Mouse (Mus musculus): ENCODE measurements around the gene Stx2.
"Not testable (repeated sequence)": the region's sequence is repeated elsewhere in the genome, so short reads cannot be mapped to it uniquely, and the experiment has no call there.

The Stx2 gene

DNA sequence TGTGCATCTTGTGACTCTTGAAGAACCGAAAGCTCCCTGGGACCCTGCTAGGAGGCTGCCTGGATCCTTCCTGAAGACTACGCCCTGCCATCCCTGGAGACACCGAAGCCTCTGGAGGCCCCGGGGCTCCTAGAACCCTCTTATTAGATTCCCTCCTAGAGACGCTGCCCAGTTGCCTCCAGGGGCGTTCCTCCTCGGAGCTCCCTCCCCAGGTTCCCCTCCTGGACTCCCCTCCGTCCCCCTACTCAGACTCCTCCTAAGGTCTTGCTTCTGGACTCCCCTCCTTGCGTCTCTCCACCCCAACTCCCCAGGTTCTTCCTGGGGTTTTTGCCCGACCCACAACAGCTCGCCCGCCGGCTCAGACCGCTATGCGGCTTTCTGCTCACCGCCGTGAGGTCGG, 366 bp downstream of the Stx2 start:
- DNase-seq, result no peak

- DNase-seq, result no peak
Measured at GRCm38 (mm10) chr5:129007105-129007957, 1.0 kb downstream of the Stx2 start.

- no peak for DNase-seq
Measured at GRCm38 (mm10) chr5:129006031-129006788, 2.2 kb downstream of the Stx2 start.

DNA sequence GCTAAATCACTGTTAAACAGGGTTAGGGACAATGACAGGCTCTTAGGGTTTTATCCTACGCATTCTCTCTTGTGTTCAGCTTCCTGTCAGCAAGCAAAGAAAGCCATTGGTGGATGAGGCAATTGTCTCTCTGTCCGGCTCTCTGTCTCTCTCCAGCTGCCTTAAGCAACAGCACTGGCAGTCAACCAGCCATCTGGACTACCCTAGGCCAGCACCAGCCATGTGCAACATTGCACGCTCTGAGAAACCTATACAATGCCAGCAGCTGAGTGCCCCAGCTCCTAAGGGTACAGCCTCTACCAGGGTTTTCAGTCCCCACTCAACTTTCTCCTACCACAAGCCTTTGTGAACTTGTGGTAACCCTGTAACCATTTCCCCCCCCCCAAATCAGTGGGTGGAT, 3.0 kb downstream of the Stx2 start:
- no peak for DNase-seq

GRCm38 (mm10) chr5:129002571-129003011, 5.8 kb downstream of the Stx2 start:
- no peak for DNase-seq

GRCm38 (mm10) chr5:129000706-129001468, 7.5 kb downstream of the Stx2 start:
- no peak for DNase-seq

GRCm38 (mm10) chr5:128987141-128987954, 21.0 kb downstream of the Stx2 start:
- no peak for DNase-seq

- no peak for DNase-seq
Measured at GRCm38 (mm10) chr5:128985946-128986345, 22.4 kb downstream of the Stx2 start.

- DNase-seq, result no peak
Measured at GRCm38 (mm10) chr5:128984536-128984935, 23.8 kb downstream of the Stx2 start.

DNA sequence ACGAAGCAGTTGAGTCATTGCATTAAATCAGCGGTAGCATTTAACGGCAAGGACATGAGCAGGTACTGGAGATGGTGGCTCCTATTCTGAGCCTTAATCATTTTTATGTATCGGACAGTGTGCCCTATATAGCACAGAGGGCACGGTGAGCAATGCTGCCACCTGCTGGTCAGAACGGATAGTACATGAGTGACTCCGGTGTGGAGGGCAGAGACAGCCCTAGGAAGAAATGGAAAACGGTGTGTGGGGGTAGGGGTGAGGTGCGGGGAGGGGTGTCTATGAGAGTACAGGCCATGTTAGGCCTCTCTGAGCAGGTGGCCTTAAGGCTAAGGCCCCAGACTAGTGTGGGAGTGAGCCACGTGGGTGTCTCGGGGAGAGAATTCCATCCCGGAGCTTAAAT, 26.8 kb downstream of the Stx2 start:
- peak in 1 of 2 experiments; percentile 66 for DNase-seq

DNA sequence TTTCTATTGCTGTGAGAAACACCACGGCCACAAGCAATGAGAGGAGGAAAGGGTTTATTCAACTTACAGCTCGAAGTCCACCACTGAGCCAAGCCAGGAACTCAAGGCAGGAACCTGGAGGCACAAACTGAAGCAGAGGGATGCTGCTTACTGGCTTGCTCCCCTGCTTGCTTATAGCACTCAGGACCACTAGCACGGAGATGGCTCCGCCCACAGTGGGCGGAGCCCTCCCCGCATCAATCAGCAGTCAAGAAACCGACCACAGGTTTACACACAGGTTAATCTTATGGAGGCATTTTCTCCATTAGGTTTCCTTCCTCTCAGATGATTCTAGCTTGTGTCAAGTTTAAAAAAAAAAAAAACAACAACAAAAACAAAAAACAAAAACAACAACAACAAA, 27.5 kb downstream of the Stx2 start:
- no peak for DNase-seq

DNA sequence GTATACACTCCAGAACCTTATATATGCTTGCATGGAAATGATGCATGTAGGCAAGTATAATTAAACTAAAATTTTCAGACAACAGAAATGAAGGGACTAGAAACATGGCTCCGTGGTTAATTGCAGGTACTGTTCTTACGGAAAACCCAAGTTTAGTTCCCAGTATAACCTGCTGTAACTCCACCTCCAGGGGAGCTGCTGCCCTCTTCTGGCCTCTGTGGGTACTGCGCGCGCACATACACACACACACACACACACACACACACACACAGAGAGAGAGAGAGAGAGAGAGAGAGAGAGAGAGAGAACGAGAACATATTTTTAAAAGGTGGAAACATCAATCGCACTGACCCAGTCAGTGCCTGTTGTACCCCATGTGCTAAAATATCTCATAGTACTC, 29.4 kb downstream of the Stx2 start:
- DNase-seq, result no peak

DNA sequence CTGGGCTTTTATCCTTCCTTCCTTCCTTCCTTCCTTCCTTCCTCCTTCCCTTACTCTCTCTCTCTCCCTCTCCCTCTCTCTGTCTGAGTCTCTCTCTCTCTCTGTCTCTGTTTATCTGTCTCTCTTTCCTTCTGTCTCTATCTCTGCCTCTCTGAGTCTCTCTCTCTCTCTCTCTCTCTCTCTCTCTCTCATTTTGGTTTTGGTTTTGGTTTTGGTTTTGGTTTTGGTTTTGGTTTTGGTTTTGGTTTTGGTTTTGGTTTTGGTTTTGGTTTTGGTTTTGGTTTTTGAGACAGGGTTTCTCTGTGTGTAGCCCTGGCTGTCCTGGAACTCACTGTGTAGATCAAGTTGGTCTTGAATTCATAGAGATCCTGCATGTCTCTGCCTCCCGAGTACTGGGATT, 30.9 kb downstream of the Stx2 start:
- not testable (repeated sequence) for DNase-seq

GRCm38 (mm10) chr5:128976266-128976665, 32.1 kb downstream of the Stx2 start:
- no peak for DNase-seq

GRCm38 (mm10) chr5:128971298-128971697, 37.1 kb downstream of the Stx2 start:
- peak in 1 of 2 experiments; percentile 58 for DNase-seq

DNA sequence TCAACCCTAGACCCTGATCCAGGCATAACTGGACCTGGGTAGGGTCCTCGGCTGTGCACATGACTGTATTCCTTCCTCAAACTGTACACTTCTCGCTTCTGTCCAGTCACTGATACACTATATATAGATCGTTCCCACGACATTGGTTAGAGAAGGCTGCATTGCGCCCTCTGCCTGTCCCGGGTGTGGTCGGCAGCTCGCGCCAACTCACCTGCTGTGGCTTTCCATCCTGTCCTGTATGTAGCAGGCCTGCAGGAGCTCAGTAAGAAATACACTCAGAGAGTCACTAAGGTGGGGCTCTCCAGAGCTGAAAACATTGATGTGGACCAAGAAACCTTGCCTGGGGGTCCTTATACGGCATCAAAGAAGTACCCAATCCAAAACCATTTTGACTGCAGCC, 37.5 kb downstream of the Stx2 start:
- DNase-seq, result no peak

- DNase-seq, result no peak
Measured at GRCm38 (mm10) chr5:128964353-128964752, 44.0 kb downstream of the Stx2 start.

DNA sequence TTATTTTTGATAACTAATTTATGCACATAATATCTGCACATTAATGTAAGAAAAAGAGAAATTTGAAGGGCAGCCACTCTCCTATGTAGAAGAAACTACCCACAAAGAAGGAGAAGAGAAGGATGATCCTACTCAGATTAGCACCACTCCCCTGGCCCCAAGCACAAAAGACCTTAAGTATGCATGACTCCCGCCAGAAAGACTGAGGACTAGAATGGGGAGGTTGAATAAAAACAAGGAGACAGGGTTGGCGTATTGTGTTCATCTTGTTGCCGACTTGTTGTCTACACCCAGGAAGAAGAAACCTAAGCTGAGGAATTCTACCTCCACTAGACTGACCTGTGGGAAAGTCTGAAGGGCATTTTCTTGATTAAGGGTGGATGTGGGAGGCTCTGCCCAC, 49.5 kb downstream of the Stx2 start:
- no peak for DNase-seq

GRCm38 (mm10) chr5:128954371-128954770, 54.0 kb downstream of the Stx2 start:
- DNase-seq, result not testable (repeated sequence)

DNA sequence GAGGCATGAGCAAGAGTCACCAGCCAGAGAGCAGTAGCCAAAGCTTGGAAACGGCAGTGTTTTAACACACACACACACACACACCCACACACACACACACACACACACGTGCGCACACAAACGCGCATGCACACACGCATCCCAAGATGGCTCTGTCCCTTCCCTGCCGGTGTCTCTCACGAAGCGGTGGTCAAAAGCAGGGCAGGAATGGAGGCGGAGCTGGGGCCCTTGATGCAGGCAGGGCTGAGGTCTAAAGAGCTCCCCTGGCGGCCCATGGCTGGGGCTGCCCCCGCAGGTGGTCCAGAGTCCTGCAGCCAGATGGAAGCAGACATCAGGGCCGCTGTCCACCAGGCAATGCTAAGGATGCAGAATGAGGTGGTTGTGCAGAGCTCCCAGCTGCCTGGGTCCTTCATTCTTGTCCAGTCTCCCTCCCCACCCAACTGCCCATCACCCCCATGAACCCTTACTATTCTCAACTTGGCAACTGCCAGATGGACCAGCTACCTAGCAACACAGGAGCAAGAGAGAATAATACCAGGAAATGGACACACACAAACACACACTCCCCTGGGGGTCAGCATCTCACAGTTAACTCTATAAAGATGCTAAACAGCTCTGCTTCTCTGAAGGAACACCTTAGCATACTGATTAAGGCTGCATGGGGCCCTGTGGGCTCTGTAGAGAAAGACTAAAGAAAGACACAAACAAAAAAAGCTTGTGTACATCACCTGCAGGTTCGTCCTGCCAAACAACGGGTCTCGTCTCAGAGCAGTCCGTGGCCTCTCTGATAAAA, 54.9 kb downstream of the Stx2 start, which contains the start of gene Rimbp2:
Rimbp2 (minus strand) TSS at position 209 of the 793 bp plus-strand sequence.
- DNase-seq, result no peak
